Mouse (Mus musculus) heart, postnatal 14 days (tissue): ENCODE data around the gene Sult2a8. TPM values are rescaled to one million over a fixed set of nuclear protein-coding genes. Genes with fewer than 3 reads are reported as not detected.
"Not testable (repeated sequence)": the region's sequence is repeated elsewhere in the genome, so short reads cannot be mapped to it uniquely, and the experiment has no call there.

Experiments
- DNase-seq, 2 experiments: peaks; one replicate each; pipeline ENCODE4 v3.0.0; 2021 to 2022
- intact Hi-C: fragments of 180-260 bp; cut with DNase I; formaldehyde crosslinking; loops from one replicate; pipeline ENCODE4 v1.15.1; 2025
- long read RNA-seq, 2 experiments: library from polyadenylated mRNA; stranded (forward); transcript quantifications; one replicate each; pipeline ENCODE4 v2.0.0; 2021
- total RNA-seq, 2 experiments: library from RNA; stranded (reverse); gene quantifications; 2 replicates each; pipeline ENCODE4 v1.2.3; 2021

Sult2a8 gene
- total RNA-seq = not detected
- long read RNA-seq, experiment 1 = 0 reads
- long read RNA-seq, experiment 2 = 0 reads

DNA sequence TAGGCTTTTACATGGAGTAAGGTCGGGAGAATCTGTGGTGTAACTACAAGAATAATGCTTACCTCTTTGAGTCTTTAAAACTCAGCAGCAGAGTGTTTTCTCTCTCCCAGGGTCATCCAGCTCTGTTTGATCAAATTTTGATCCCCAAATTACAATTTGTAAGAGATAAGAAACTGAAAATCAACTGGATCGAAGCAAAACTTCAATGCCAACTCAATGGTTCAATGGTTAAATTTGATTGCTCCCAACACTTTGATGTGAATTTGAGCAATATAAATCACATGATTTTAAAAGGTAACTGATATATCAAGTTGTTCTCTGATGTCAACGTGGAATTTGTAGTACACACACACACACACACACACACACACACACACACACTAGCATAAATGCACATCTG, at the start of gene Sult2a8:
Sult2a8 (minus strand) TSS at position 236 of the 400 bp plus-strand sequence.
- intact Hi-C loops = no loop called here
- DNase-seq = no peak

DNA sequence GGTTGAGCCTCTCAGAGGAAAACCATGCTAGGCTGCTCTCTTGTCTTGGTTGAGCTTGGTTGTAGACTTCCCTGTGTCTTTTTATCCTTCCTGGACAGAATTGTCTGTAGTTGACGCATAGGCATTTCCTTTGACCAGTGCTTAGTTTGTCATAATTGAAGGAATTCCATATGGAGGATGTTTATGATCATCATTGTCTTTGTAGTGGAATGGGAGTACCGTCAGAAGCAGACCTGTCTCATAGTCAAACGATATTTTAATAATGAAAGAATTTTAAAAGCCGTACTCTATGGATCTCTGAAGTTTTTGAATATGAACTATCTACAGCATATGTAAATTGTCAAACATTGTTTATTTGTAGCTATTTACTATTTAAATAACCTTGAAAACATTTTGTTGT, 47.6 kb upstream of the Sult2a8 start, which contains the start of gene Sult2a7:
Sult2a7 (minus strand) TSS at position 101 of the 400 bp plus-strand sequence.
- intact Hi-C loops = no loop called here
- no peak for DNase-seq

DNA sequence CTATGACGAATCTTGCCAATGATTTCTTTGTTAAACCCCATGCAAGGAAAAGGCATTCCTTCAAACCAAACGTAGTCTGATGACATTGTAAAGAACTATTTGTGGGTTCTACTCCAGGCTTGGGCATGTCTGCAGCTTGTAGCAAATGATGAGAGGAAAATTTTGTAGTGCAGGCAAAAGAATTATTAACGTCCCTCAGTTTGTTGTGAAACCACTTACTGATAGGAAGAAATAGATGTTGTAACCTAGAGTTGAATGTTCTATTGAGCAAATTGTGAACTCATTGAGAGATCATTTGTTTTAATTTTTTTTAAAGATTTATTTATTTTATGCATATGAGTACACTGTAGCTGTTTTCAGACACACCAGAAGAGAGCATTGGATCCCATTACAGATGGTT, 46.3 kb upstream of the Sult2a8 start:
- intact Hi-C loops = no loop called here
- no peak for DNase-seq

DNA sequence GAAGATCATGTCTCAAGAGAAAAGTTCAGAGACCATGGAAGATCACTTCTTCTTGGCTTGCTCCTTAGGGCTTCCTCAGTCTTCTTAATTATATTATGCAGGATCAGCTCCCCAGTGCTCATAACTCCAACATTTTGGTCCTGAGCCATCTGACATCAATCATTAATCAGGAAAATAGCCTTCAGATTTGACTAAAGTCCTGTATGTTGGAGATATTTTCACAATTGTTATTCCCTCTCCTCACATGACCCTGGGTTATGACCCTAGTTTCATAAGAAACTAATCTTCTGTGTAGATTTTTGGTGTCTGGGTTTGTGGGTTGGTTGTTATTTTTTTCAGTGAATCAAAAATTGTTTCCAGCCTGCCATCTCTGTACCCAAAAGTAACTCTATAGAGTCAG, 7.0 kb downstream of the Sult2a8 start:
- no peak for DNase-seq
- intact Hi-C loops = no loop called here

DNA sequence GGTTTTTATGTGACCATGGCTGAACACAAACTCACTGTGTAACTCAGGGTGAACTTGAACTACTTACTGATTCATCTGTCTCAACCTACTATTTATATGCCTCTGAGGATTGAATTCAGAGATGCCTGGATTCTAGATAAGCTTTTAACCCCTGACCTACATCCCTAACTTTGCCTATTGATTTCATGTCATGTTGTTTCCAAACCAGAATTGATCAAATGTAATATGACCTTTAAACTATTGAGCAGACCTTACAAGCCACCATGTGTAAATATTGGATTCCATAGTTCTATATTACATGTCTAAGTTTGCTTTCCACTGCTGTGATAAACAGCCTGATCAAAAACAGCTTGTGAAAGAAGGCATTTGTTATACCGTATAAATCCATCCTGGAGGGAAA, 8.1 kb downstream of the Sult2a8 start:
- intact Hi-C loops = no loop called here
- DNase-seq = no peak

DNA sequence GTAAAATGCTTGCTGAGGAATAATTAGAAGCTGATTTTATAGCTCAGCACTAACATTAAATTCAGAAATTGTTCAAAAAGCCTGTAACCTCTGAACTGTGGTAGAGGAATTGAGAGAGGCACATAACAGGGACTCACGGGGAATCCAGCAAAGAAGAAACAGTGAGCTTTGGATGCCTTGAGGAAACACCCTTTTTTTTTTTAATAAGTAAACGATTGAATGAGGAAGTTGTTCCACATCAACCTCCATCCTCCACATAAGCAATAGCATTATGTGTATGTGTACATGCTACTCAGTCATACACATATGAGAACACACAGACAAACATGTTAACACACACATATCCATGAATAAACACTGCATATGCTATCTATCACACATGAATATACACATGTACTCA, 8.5 kb downstream of the Sult2a8 start:
- intact Hi-C loops = no loop called here
- DNase-seq = no peak

DNA sequence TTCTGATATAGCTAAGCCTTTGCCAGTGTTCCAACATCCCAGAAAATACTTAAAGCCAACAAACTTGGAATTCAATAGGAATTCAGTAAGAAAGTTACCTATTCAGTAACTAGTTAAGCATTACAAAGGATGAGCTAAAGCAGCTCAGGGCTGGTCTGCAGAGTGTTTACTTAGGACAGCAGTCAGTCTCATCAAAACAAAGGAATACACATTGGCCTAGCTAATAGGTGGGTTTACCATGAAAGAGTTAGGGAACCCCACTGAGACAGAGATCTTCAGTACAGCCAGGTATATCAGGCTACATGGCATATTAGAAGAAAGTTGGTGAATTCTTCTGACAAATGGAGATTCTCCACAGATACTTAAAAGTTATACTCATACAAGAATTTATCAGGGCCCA, 47.2 kb downstream of the Sult2a8 start:
- DNase-seq, intact Hi-C loops: not testable (repeated sequence)

DNA sequence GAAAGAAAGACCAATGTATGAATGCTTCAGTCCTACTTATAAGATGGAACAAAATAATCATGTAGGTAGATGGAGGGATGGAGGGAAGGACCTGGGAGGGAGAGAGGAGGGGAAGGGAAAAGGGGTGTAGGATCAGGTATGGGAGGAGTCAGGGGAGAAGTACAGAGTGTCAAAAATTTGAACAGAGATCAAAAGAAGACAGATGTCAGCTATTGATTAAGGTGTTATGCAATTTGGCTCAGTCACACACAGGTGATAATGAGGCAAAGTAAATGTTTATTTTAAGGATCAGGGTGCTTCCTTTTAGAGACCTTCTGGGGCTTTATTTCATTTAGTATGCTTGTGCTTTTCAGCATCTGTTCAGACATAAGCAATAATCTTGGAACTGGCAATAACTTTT, 50.1 kb downstream of the Sult2a8 start:
- intact Hi-C loops = no loop called here
- no peak for DNase-seq

Other genes with a start within 250 kb of the Sult2a8 start
- gene Sult2a6, start 191.9 kb downstream of the Sult2a8 start, total RNA-seq = not detected
- not detected for gene Obox8, start 113.2 kb downstream of the Sult2a8 start, total RNA-seq
- gene Sult2a7, start 47.5 kb upstream of the Sult2a8 start, total RNA-seq = not detected
- under 1 TPM; 0.05 to 0.07 TPM for gene Vmn1r90, start 116.7 kb upstream of the Sult2a8 start, total RNA-seq
- not detected for gene Obox7, start 212.7 kb upstream of the Sult2a8 start, total RNA-seq